Mouse (Mus musculus): Measurements from ENCODE around the gene Mrpl58. TPM values are rescaled to one million over a fixed set of nuclear protein-coding genes. Genes with fewer than 3 reads are reported as not detected.

Gene Mrpl58
- polyA plus RNA-seq, 1 experiment, result 146 TPM

GRCm38 (mm10) chr11:115374695-115375425 lies 28.7 kb upstream of the Mrpl58 start:
- TF ChIP-seq CTCF (conservative IDR thresholded peaks at IDR 0.05; ENCODE audit: insufficient read depth, insufficient read length, low read depth, low read length) (no peak), POLR2A (IDR thresholded peaks at IDR 0.05; ENCODE audit: low read depth, low read length) (no peak)
- peaks cover 5% of the 10 kb centered on the region for H3K4me1 ChIP-seq (ENCODE audit: control insufficient read depth, insufficient read depth, low read length)
- H3K4me3 ChIP-seq (ENCODE audit: insufficient read depth, low read depth, low read length), result no peak overlapping the region
- no peak overlapping the region for H3K27ac ChIP-seq (ENCODE audit: insufficient read depth, low read depth, low read length)
- DNase-seq, result no peak
- 64% methylated on average over 12 of the region's 12 CpGs for WGBS
- no peaks in the 10 kb centered on the region for H3K36me3 ChIP-seq (ENCODE audit: control insufficient read depth, insufficient read depth, low read length)
- no peaks in the 10 kb centered on the region for H3K27me3 ChIP-seq (replicated peaks; ENCODE audit: control insufficient read depth, insufficient read depth, low read length)

- DNase-seq, result no peak
Measured at GRCm38 (mm10) chr11:115376722-115377121, 26.8 kb upstream of the Mrpl58 start.

GRCm38 (mm10) chr11:115377254-115377653 lies 26.3 kb upstream of the Mrpl58 start:
- no peaks in the 10 kb centered on the region for H3K36me3 ChIP-seq (ENCODE audit: control insufficient read depth, insufficient read depth, low read length)
- TF ChIP-seq CTCF (conservative IDR thresholded peaks at IDR 0.05; ENCODE audit: insufficient read depth, insufficient read length, low read depth, low read length) (no peak), POLR2A (IDR thresholded peaks at IDR 0.05; ENCODE audit: low read depth, low read length) (no peak)
- peaks cover 5% of the 10 kb centered on the region for H3K4me1 ChIP-seq (ENCODE audit: control insufficient read depth, insufficient read depth, low read length)
- H3K27ac ChIP-seq (ENCODE audit: insufficient read depth, low read depth, low read length), result no peak overlapping the region
- H3K4me3 ChIP-seq (ENCODE audit: insufficient read depth, low read depth, low read length), result no peak overlapping the region
- WGBS, result 87% methylated on average over 4 of the region's 4 CpGs
- DNase-seq, result no peak
- H3K27me3 ChIP-seq (replicated peaks; ENCODE audit: control insufficient read depth, insufficient read depth, low read length), result no peaks in the 10 kb centered on the region

More at GRCm38 (mm10) chr11:115376722-115377121, 26.8 kb upstream of the Mrpl58 start:
- Histone ChIP-seq H3K4me3 (ENCODE audit: insufficient read depth, low read depth, low read length) (no peak overlapping the region), H3K27me3 (replicated peaks; ENCODE audit: control insufficient read depth, insufficient read depth, low read length) (no peaks in the 10 kb centered on the region), H3K36me3 (ENCODE audit: control insufficient read depth, insufficient read depth, low read length) (no peaks in the 10 kb centered on the region), H3K4me1 (ENCODE audit: control insufficient read depth, insufficient read depth, low read length) (peaks cover 5% of the 10 kb centered on the region), H3K27ac (ENCODE audit: insufficient read depth, low read depth, low read length) (no peak overlapping the region)
- 52% methylated on average over 7 of the region's 7 CpGs for WGBS
- no peak for TF ChIP-seq POLR2A (IDR thresholded peaks at IDR 0.05; ENCODE audit: low read depth, low read length)
- no peak for TF ChIP-seq CTCF (conservative IDR thresholded peaks at IDR 0.05; ENCODE audit: insufficient read depth, insufficient read length, low read depth, low read length)

GRCm38 (mm10) chr11:115377854-115378253 lies 25.7 kb upstream of the Mrpl58 start:
- no peaks in the 10 kb centered on the region for H3K36me3 ChIP-seq (ENCODE audit: control insufficient read depth, insufficient read depth, low read length)
- DNase-seq, result no peak
- WGBS, result 92% methylated on average over 7 of the region's 7 CpGs
- H3K27me3 ChIP-seq (replicated peaks; ENCODE audit: control insufficient read depth, insufficient read depth, low read length), result no peaks in the 10 kb centered on the region
- H3K4me1 ChIP-seq (ENCODE audit: control insufficient read depth, insufficient read depth, low read length), result peaks cover 5% of the 10 kb centered on the region
- TF ChIP-seq CTCF (conservative IDR thresholded peaks at IDR 0.05; ENCODE audit: insufficient read depth, insufficient read length, low read depth, low read length) (no peak), POLR2A (IDR thresholded peaks at IDR 0.05; ENCODE audit: low read depth, low read length) (no peak)
- no peak overlapping the region for H3K4me3 ChIP-seq (ENCODE audit: insufficient read depth, low read depth, low read length)
- no peak overlapping the region for H3K27ac ChIP-seq (ENCODE audit: insufficient read depth, low read depth, low read length)

GRCm38 (mm10) chr11:115381276-115381675 lies 22.3 kb upstream of the Mrpl58 start:
- WGBS, result 35% methylated on average over 9 of the region's 9 CpGs
- TF ChIP-seq CTCF (conservative IDR thresholded peaks at IDR 0.05; ENCODE audit: insufficient read depth, insufficient read length, low read depth, low read length) (no peak), POLR2A (IDR thresholded peaks at IDR 0.05; ENCODE audit: low read depth, low read length) (no peak)
- H3K4me3 ChIP-seq (ENCODE audit: insufficient read depth, low read depth, low read length), result no peak overlapping the region; the same call in 1 of the 2 replicates
- no peaks in the 10 kb centered on the region for H3K4me1 ChIP-seq (ENCODE audit: control insufficient read depth, insufficient read depth, low read length)
- H3K36me3 ChIP-seq (ENCODE audit: control insufficient read depth, insufficient read depth, low read length), result no peaks in the 10 kb centered on the region
- no peak for DNase-seq
- no peaks in the 10 kb centered on the region for H3K27me3 ChIP-seq (replicated peaks; ENCODE audit: control insufficient read depth, insufficient read depth, low read length)
- peak overlapping the region; percentile 25 for H3K27ac ChIP-seq (ENCODE audit: insufficient read depth, low read depth, low read length)

GRCm38 (mm10) chr11:115381743-115382539 lies 21.6 kb upstream of the Mrpl58 start, which contains the start of gene Cdr2l:
Cdr2l (plus strand) TSS chr11:115381916.
- TF ChIP-seq POLR2A (IDR thresholded peaks at IDR 0.05; ENCODE audit: low read depth, low read length) (no peak), CTCF (conservative IDR thresholded peaks at IDR 0.05; ENCODE audit: insufficient read depth, insufficient read length, low read depth, low read length) (no peak)
- Histone ChIP-seq H3K27me3 (replicated peaks; ENCODE audit: control insufficient read depth, insufficient read depth, low read length) (no peaks in the 10 kb centered on the region), H3K4me3 (ENCODE audit: insufficient read depth, low read depth, low read length) (peak within 1 kb of the TSS; percentile 69), H3K36me3 (ENCODE audit: control insufficient read depth, insufficient read depth, low read length) (no peaks in the 10 kb centered on the region), H3K27ac (ENCODE audit: insufficient read depth, low read depth, low read length) (peak within 1 kb of the TSS; percentile 25), H3K4me1 (ENCODE audit: control insufficient read depth, insufficient read depth, low read length) (no peaks in the 10 kb centered on the region)
- WGBS, result under 1% methylated on average over 75 of the region's 76 CpGs
- DNase-seq, result peak; percentile 97

- 47% methylated on average over 5 of the region's 5 CpGs for WGBS
Measured at GRCm38 (mm10) chr11:115382891-115383290, 20.7 kb upstream of the Mrpl58 start.

More at GRCm38 (mm10) chr11:115382891-115383290, 20.7 kb upstream of the Mrpl58 start:
- DNase-seq, result no peak
- Histone ChIP-seq H3K4me3 (ENCODE audit: insufficient read depth, low read depth, low read length) (no peak overlapping the region), H3K4me1 (ENCODE audit: control insufficient read depth, insufficient read depth, low read length) (no peaks in the 10 kb centered on the region), H3K36me3 (ENCODE audit: control insufficient read depth, insufficient read depth, low read length) (no peaks in the 10 kb centered on the region), H3K27ac (ENCODE audit: insufficient read depth, low read depth, low read length) (no peak overlapping the region), H3K27me3 (replicated peaks; ENCODE audit: control insufficient read depth, insufficient read depth, low read length) (no peaks in the 10 kb centered on the region)
- no peak for TF ChIP-seq POLR2A (IDR thresholded peaks at IDR 0.05; ENCODE audit: low read depth, low read length)
- TF ChIP-seq CTCF (conservative IDR thresholded peaks at IDR 0.05; ENCODE audit: insufficient read depth, insufficient read length, low read depth, low read length), result no peak

All from kidney, adult 2 months (tissue).